Mouse (Mus musculus) kidney, postnatal 0 days (tissue): ENCODE results near the gene Cfap97d2. TPM values are rescaled to one million over a fixed set of nuclear protein-coding genes. Genes with fewer than 3 reads are reported as not detected.

Experiments
- ATAC-seq: fragments of 200-750 bp; cut with Nextera tagmentation; replicated peaks from 2 replicates; pipeline ENCODE4 v1.8.0; 2017; ENCODE audit warnings: low read depth, moderate number of reproducible peaks, moderate TSS enrichment, moderate library complexity; ENCODE audit not compliant: low FRiP score
- DNase-seq: peaks from one replicate; pipeline ENCODE4 v3.0.0-alpha.2; 2016; ENCODE audit warnings: low spot score
- H3K27ac ChIP-seq: fragments of 300-500 bp; sonication (generic); 2 replicates; pipeline ENCODE4 v1.5.1; 2014; ENCODE audit warnings: mild to moderate bottlenecking
- H3K27me3 ChIP-seq: fragments of 300-500 bp; sonication (generic); 2 replicates; pipeline ENCODE4 v1.6.1; 2014; ENCODE audit warnings: low read length, mixed read lengths; ENCODE audit not compliant: insufficient read depth
- H3K36me3 ChIP-seq: fragments of 300-500 bp; sonication (generic); 2 replicates; pipeline ENCODE4 v1.6.1; 2014; ENCODE audit warnings: low read length, mixed read lengths; ENCODE audit not compliant: insufficient read depth
- H3K4me1 ChIP-seq: fragments of 300-500 bp; sonication (generic); replicated peaks from 2 replicates; pipeline ENCODE4 v1.6.1; 2014; ENCODE audit warnings: antibody characterized with exemption, low read length, mixed read lengths; ENCODE audit not compliant: insufficient read depth
- H3K4me2 ChIP-seq: fragments of 300-500 bp; sonication (generic); 2 replicates; pipeline ENCODE4 v1.6.1; 2014; ENCODE audit warnings: mild to moderate bottlenecking, low read length, moderate library complexity, mixed read lengths
- H3K4me3 ChIP-seq: fragments of 300-500 bp; sonication (generic); replicated peaks from 2 replicates; pipeline ENCODE4 v1.5.1; 2014; ENCODE audit warnings: low read depth, low read length
- H3K9ac ChIP-seq: fragments of 300-500 bp; sonication (generic); 2 replicates; pipeline ENCODE4 v1.6.1; 2014; ENCODE audit warnings: low read depth, low read length
- H3K9me3 ChIP-seq: fragments of 300-500 bp; sonication (generic); replicated peaks from 2 replicates; pipeline ENCODE4 v1.6.1; 2016; ENCODE audit warnings: low read length, inconsistent platforms, mixed read lengths
- CTCF ChIP-seq: IDR thresholded peaks from 2 replicates; pipeline ENCODE4 v1.5.1; 2016; ENCODE audit warnings: antibody characterized with exemption, low read depth, mild to moderate bottlenecking, moderate library complexity
- WGBS: fragments of 180-500 bp; shearing (Covaris S2); extraction: QIAGEN DNeasy Blood & Tissue Kit; methylation state at CpG from one replicate; pipeline ENCODE4 v1.1.7; 2014; 5-methylcytosine and 5-hydroxymethylcytosine counted together
- polyA plus RNA-seq: library from polyadenylated mRNA; unstranded; fragments of >200 nt; fragmentation: Nextera tagmentation; extraction: Ambion mirVana; gene quantifications from 2 replicates; pipeline ENCODE4 v1.2.1, GENCODE M21; 2015

Cfap97d2 gene
- polyA plus RNA-seq, 1 experiment from 2014 or later = not detected

GRCm38 (mm10) chr8:13698281-13698680 lies 7.4 kb upstream of the Cfap97d2 start:
- TF ChIP-seq CTCF = no peak
- no peaks in the 10 kb centered on the region for H3K9me3 ChIP-seq
- WGBS = 74% methylated on average over 3 of the region's 3 CpGs
- no peak overlapping the region for H3K4me3 ChIP-seq
- H3K9ac ChIP-seq = no peak overlapping the region
- H3K27ac ChIP-seq = no peak overlapping the region
- no peaks in the 10 kb centered on the region for H3K27me3 ChIP-seq
- H3K4me2 ChIP-seq = no peak overlapping the region
- ATAC-seq = no peak
- no peaks in the 10 kb centered on the region for H3K4me1 ChIP-seq
- no peaks in the 10 kb centered on the region for H3K36me3 ChIP-seq
- DNase-seq = no peak

GRCm38 (mm10) chr8:13699323-13699949 lies 6.3 kb upstream of the Cfap97d2 start:
- no peaks in the 10 kb centered on the region for H3K36me3 ChIP-seq
- WGBS = 62% methylated on average over 5 of the region's 5 CpGs
- H3K9me3 ChIP-seq = no peaks in the 10 kb centered on the region
- DNase-seq (no peak), ATAC-seq (no peak)
- no peak for TF ChIP-seq CTCF
- H3K4me1 ChIP-seq = no peaks in the 10 kb centered on the region
- H3K9ac ChIP-seq = no peak overlapping the region
- no peak overlapping the region for H3K27ac ChIP-seq
- no peak overlapping the region for H3K4me2 ChIP-seq
- no peaks in the 10 kb centered on the region for H3K27me3 ChIP-seq
- H3K4me3 ChIP-seq = no peak overlapping the region

GRCm38 (mm10) chr8:13702755-13703154 lies 2.9 kb upstream of the Cfap97d2 start:
- Histone ChIP-seq H3K9ac (no peak overlapping the region), H3K4me1 (no peaks in the 10 kb centered on the region), H3K27ac (no peak overlapping the region), H3K36me3 (no peaks in the 10 kb centered on the region), H3K4me3 (no peak overlapping the region), H3K4me2 (no peak overlapping the region), H3K9me3 (no peaks in the 10 kb centered on the region), H3K27me3 (no peaks in the 10 kb centered on the region)
- WGBS = 61% methylated on average over 4 of the region's 4 CpGs
- TF ChIP-seq CTCF = no peak
- DNase-seq = no peak
- no peak for ATAC-seq

- Histone ChIP-seq H3K27ac (no peak overlapping the region), H3K36me3 (no peaks in the 10 kb centered on the region), H3K27me3 (no peaks in the 10 kb centered on the region), H3K4me1 (no peaks in the 10 kb centered on the region), H3K4me2 (no peak overlapping the region), H3K4me3 (no peak overlapping the region), H3K9me3 (no peaks in the 10 kb centered on the region), H3K9ac (no peak overlapping the region)
- no peak for ATAC-seq
- no peak for DNase-seq
- no peak for TF ChIP-seq CTCF
- WGBS = 92% methylated on average over 6 of the region's 6 CpGs
Observed at GRCm38 (mm10) chr8:13703756-13704155, 1.9 kb upstream of the Cfap97d2 start.

- ATAC-seq = no peak
- no peak overlapping the region for H3K27ac ChIP-seq
- H3K9ac ChIP-seq = no peak overlapping the region
- 80% methylated on average over 4 of the region's 4 CpGs for WGBS
- H3K4me2 ChIP-seq = no peak overlapping the region
- H3K4me1 ChIP-seq = no peaks in the 10 kb centered on the region
- TF ChIP-seq CTCF = no peak
- no peaks in the 10 kb centered on the region for H3K27me3 ChIP-seq
- no peak overlapping the region for H3K4me3 ChIP-seq
- no peaks in the 10 kb centered on the region for H3K9me3 ChIP-seq
- no peaks in the 10 kb centered on the region for H3K36me3 ChIP-seq
- DNase-seq = no peak
Observed at GRCm38 (mm10) chr8:13704301-13704700, 1.4 kb upstream of the Cfap97d2 start.

GRCm38 (mm10) chr8:13706918-13707317 lies 1.2 kb downstream of the Cfap97d2 start:
- DNase-seq (no peak), ATAC-seq (no peak)
- no peaks in the 10 kb centered on the region for H3K9me3 ChIP-seq
- H3K9ac ChIP-seq = no peak overlapping the region
- H3K27ac ChIP-seq = no peak overlapping the region
- H3K4me3 ChIP-seq = no peak overlapping the region
- no peak overlapping the region for H3K4me2 ChIP-seq
- WGBS = 81% methylated on average over 5 of the region's 5 CpGs
- TF ChIP-seq CTCF = no peak
- no peaks in the 10 kb centered on the region for H3K36me3 ChIP-seq
- no peaks in the 10 kb centered on the region for H3K27me3 ChIP-seq
- no peaks in the 10 kb centered on the region for H3K4me1 ChIP-seq

GRCm38 (mm10) chr8:13708514-13708913 lies 2.8 kb downstream of the Cfap97d2 start:
- Histone ChIP-seq H3K36me3 (no peaks in the 10 kb centered on the region), H3K4me1 (no peaks in the 10 kb centered on the region), H3K9ac (no peak overlapping the region), H3K27ac (no peak overlapping the region), H3K4me3 (no peak overlapping the region), H3K9me3 (no peaks in the 10 kb centered on the region), H3K27me3 (no peaks in the 10 kb centered on the region), H3K4me2 (no peak overlapping the region)
- 91% methylated on average over 5 of the region's 5 CpGs for WGBS
- DNase-seq (no peak), ATAC-seq (no peak)
- TF ChIP-seq CTCF = no peak
